In the genomic region with DNA sequence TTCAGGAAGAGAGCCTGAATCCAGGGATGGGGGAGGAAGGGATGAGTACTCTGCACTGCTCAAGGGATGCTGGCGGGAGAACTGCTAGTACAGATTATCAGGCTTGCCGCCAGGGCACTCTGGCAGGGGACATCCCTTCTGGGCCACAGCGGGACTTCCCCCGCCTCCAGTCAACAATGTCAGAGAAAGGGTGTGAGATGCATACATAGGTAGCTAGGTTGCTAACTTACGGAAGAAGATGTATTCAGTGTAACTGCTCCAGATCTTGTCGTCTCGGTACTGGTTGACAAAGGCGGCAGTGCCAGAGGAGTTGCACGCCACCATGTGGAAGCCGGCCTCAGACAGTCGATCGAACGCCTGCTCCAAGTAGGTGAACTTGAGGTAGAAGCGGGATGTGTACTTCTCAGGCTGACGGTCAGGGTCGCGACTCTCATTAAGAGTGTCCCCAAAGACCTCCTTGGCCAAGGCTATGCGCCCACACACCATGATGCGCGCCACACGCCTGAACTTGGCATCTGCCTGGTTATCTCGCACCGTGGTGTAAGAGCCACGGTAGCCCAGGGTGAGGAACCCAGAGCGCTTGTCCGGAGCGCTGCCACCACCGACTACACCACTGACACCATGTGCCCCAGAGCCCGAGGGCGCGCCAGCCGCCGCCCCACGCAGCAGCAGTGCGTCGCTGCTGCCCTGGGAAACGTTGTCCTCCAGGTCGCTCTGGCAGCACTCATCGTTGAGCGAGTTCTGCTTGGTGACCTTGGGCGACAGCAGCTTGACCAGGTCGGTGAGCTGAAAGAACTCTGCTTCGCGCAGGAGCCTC, we compare ENCODE assay signal across 9 mouse cellular contexts. TPM values are rescaled to one million over a fixed set of nuclear protein-coding genes. Genes with fewer than 3 reads are reported as not detected.
DNase-seq lines count a peak whose midpoint lies in the region; ATAC-seq and TF ChIP-seq lines count a peak whose summit lies in the region.
"Had no signal": no experiment of that assay in that cellular context is flagged by ENCODE, and none has a peak within 500 bp of the region (broad histone marks: within the 10 kb centered on the region; RNA-seq: fewer than 3 reads in every experiment).

No protein-coding gene starts in this region.

- H3K4me2 ChIP-seq in liver, postnatal 0 days (ENCODE audit: low read depth, low read length): 0 out of 2 replicates have a peak overlapping the region, but pooled peaks have one; percentile 59

- H3K9ac ChIP-seq in liver, postnatal 0 days (replicated peaks): no peak overlapping the region

- DNase-seq in CD4-positive, CD25-positive, alpha-beta regulatory T cell, adult 2 months (ENCODE audit: low read depth, low spot score): peak; percentile 2
- peak; percentile 1 to 3 for DNase-seq in heart, postnatal 36 days
- peak; percentile 50 for DNase-seq in layer of hippocampus, adult 11-12 months (ENCODE audit: low spot score)
- DNase-seq in liver, postnatal 0 days: peak; percentile 14
- DNase-seq in retina, embryonic 14.5 days (ENCODE audit: low spot score): peak; percentile 79
- DNase-seq in spleen, adult 18-20 months: no peak

- no peaks in the 10 kb centered on the region for H3K36me3 ChIP-seq in liver, postnatal 0 days (replicated peaks; ENCODE audit: insufficient read depth, low read length)

- H3K27me3 ChIP-seq in liver, postnatal 0 days (ENCODE audit: insufficient read depth, low read length): peaks cover 23% of the 10 kb centered on the region

- peaks cover 2% of the 10 kb centered on the region; the same call in 1 of the 2 replicates for H3K4me1 ChIP-seq in bone marrow macrophage, adult 2 months (ENCODE audit: control insufficient read depth, insufficient read depth, low read length)
- H3K4me1 ChIP-seq in embryonic fibroblast, embryonic 13.5 days (ENCODE audit: control insufficient read depth, insufficient read depth, low read length): no peaks in the 10 kb centered on the region
- no peaks in the 10 kb centered on the region; the same call in 1 of the 2 replicates for H3K4me1 ChIP-seq in liver, postnatal 0 days (ENCODE audit: insufficient read depth)

- 4% methylated on average over 42 of the region's 44 CpGs for WGBS in liver, postnatal 0 days (ENCODE audit: insufficient replicate concordance)

- peak overlapping the region; percentile 55 for H3K4me3 ChIP-seq in bone marrow macrophage, adult 2 months (ENCODE audit: insufficient read depth, low read length)
- peak overlapping the region; percentile 45 for H3K4me3 ChIP-seq in embryonic fibroblast, embryonic 13.5 days (ENCODE audit: insufficient read depth, low read length)
- no peak overlapping the region for H3K4me3 ChIP-seq in liver, postnatal 0 days (ENCODE audit: low read depth, low read length)

- H3K27ac ChIP-seq in bone marrow macrophage, adult 2 months (ENCODE audit: insufficient read depth, low read depth, low read length): no peak overlapping the region
- H3K27ac ChIP-seq in embryonic fibroblast, embryonic 13.5 days (ENCODE audit: insufficient read depth, low read length): no peak overlapping the region
- H3K27ac ChIP-seq in liver, postnatal 0 days (ENCODE audit: low read depth): no peak overlapping the region

- TF ChIP-seq CTCF in bone marrow macrophage, adult 2 months (IDR thresholded peaks at IDR 0.05; ENCODE audit: low read depth, low read length): no peak
- TF ChIP-seq CTCF in embryonic fibroblast, embryonic 13.5 days (IDR thresholded peaks at IDR 0.05; ENCODE audit: borderline replicate concordance, insufficient read depth, low read length): peak; percentile 44; the same call in 1 of the 2 replicates
- TF ChIP-seq CTCF in liver, postnatal 0 days (IDR thresholded peaks at IDR 0.05; ENCODE audit: low read depth): no peak

- TF ChIP-seq EP300 in liver, postnatal 0 days (IDR thresholded peaks at IDR 0.05; ENCODE audit: low read depth): no peak

- intact Hi-C loops in heart, postnatal 36 days (cut with DNase I): no loop called here

- H3K9me3 ChIP-seq in liver, postnatal 0 days (ENCODE audit: low read length): no peaks in the 10 kb centered on the region

- no peak for ATAC-seq in liver, postnatal 0 days
- ATAC-seq: Patski had no signal

- no peak for TF ChIP-seq POLR2A in bone marrow macrophage, adult 2 months (IDR thresholded peaks at IDR 0.05; ENCODE audit: borderline replicate concordance, low read depth, low read length)
- TF ChIP-seq POLR2A in embryonic fibroblast, embryonic 13.5 days (IDR thresholded peaks at IDR 0.05; ENCODE audit: low read depth, low read length): no peak

RNA-seq across cellular contexts. Expression of gene Kctd8, which starts 1.2 kb away (rescaled TPM):
- not detected in 2 replicates for polyA plus RNA-seq in bone marrow macrophage, adult 2 months (2012; ENCODE audit: insufficient read depth, insufficient read length, missing spikeins)
- 1.4 and 1.5 TPM in 2 replicates for polyA plus RNA-seq in embryonic fibroblast, embryonic 13.5 days (2011; ENCODE audit: insufficient read length, low read depth, missing spikeins)
- total RNA-seq in heart, postnatal 36 days (2021): under 1 TPM; 0.30 to 0.33 TPM
- not detected in 2 replicates for polyA plus RNA-seq in liver, postnatal 0 days (2015; fragmentation: Nextera tagmentation; extraction: Ambion mirVana)
- polyA plus RNA-seq: Patski had no signal

Comparison
In these comparisons a context has a peak if more than half of its experiments do, and no peak if none do; other contexts are left out.
1. DNase-seq: peak in CD4-positive, CD25-positive, alpha-beta regulatory T cell, adult 2 months (single experiment), heart, postnatal 36 days (2 of 2), layer of hippocampus, adult 11-12 months (single experiment), liver, postnatal 0 days (single experiment) and retina, embryonic 14.5 days (single experiment); none in spleen, adult 18-20 months (0 of 2).